Mouse (Mus musculus) R1 (cell line): ENCODE results near the gene Gm5726.
"Not testable (repeated sequence)": the region's sequence is repeated elsewhere in the genome, so short reads cannot be mapped to it uniquely, and the experiment has no call there.

ENCODE experiments used
- DNase-seq: peaks from one replicate; pipeline ENCODE4 v3.0.0-alpha.2; 2018; ENCODE audit warnings: low read depth, low spot score

Gm5726 gene

DNA sequence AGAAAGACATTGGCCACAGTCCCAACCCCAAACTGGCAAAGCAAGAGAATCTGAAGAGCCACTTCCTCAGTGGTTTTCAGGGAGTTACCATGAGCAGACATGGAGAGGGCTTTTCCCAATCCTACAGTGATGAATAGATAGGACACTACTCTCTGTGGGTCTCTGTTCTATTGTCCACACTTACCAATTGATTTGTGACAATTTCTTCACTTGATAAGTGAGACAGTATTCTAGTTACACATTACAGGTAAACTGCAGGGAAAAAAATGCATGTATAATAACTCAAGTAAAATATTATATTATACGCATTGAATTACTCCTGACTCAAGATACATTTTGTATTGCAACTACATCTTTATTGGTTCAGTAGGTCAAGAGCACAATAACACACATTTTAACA is at the start of gene Gm5726:
Gm5726 (minus strand) TSS at position 101 of the 400 bp plus-strand sequence.
- not testable (repeated sequence) for DNase-seq

DNA sequence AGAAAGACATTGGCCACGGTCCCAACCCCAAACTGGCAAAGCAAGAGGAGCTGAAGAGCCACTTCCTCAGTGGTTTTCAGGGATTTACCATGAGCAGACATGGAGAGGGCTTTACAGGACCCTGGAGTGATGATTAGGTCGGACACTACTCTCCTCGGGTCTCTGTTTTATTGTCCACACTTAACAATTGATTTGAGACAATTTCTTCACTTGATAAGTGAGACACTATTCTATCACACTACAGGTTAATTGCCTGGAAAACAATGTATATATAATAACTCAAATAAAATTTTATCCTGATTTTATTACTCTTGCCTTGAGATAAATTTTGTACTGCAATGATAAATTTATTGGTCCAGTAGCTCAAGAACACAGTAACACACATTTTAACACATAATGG is 30.6 kb upstream of the Gm5726 start, which contains the start of gene Gm4141:
Gm4141 (minus strand) TSS at position 101 of the 400 bp plus-strand sequence.
- not testable (repeated sequence) for DNase-seq

GRCm38 (mm10) chr7:20533537-20533936 is 12.0 kb downstream of the Gm5726 start, which contains the start of gene Vmn1r104:
Vmn1r104 (plus strand) TSS chr7:20533837.
- DNase-seq, result not testable (repeated sequence)

DNA sequence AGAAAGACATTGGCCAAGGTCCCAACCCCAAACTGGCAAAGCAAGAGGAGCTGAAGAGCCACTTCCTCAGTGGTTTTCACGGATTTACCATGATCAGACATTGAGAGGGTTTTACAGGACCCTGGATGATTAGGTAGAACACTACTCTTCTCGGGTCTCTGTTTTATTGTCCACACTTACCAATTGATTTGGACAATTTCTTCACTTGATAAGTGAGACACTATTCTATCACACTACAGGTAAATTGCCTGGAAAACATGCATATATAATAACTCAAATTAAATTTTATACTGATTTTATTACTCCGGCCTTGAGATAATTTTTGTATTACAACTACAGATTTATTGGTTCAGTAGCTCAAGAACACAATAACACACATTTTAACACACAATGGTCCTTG is 35.1 kb downstream of the Gm5726 start, which contains the start of gene Vmn1r103:
Vmn1r103 (minus strand) TSS at position 101 of the 400 bp plus-strand sequence.
- DNase-seq, result not testable (repeated sequence)
